Mouse (Mus musculus) cerebellum, adult 9-10 months (tissue): ENCODE data around the gene Tspan4.

ENCODE experiments used
- DNase-seq: peaks from one replicate; pipeline ENCODE4 v3.0.0; 2022

Gene Tspan4

DNA sequence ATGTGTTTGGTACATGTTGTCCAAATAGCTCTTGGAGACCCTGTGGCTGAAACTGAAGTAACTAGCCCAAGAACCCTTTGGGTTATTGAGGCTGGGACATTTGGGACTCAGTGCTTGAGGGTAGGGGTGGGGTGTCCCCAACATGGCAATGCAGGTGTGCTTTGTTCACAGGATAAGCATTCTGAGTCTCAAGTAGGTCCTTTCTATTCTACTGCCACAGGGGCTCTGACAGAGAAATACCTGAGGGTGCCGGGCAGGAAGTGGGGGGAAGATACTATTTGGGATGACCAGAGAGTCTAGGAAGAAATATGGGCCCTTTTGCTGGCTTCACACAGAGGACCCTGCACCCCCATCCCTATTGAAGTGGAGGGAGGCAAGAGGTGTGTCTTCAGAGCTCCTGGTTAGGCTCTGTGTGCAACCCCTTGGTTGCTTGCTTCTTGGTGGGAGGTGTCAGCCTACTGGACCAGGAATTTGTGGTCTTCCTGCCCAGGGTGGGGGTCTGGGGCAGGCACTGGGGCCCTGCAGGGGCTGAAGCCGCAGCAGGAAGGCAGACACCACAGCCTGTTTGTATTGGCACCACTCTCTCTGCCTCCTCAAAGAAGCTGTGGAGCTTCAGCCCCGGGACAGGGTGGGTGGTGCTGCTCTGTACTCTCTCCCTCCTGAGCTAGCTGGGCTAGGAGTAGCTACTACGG, 2.7 kb downstream of the Tspan4 start:
- no peak for DNase-seq

DNA sequence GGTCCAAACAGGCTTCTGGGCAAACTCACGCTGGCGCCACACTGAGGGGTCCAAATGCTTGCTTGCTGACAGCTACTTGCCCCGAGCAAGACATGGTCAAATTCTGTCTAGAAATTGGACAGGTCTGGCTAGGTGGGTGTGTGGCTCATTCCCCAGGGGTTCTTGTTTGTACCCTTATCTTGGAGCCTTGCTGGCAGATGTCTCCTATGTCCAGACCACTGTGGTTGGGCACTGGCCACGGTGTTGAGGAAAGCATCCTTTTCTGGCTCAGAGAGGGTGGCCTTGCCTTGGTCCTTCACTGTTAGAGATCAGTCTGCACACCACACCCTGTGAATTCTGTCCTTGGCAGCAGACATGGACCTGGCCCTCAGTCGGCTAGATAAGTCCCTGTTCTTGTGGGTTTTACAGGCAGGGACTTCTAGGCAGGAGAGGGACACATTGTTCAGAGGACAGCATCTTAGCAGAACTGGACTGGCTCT, 3.3 kb downstream of the Tspan4 start:
- no peak for DNase-seq

DNA sequence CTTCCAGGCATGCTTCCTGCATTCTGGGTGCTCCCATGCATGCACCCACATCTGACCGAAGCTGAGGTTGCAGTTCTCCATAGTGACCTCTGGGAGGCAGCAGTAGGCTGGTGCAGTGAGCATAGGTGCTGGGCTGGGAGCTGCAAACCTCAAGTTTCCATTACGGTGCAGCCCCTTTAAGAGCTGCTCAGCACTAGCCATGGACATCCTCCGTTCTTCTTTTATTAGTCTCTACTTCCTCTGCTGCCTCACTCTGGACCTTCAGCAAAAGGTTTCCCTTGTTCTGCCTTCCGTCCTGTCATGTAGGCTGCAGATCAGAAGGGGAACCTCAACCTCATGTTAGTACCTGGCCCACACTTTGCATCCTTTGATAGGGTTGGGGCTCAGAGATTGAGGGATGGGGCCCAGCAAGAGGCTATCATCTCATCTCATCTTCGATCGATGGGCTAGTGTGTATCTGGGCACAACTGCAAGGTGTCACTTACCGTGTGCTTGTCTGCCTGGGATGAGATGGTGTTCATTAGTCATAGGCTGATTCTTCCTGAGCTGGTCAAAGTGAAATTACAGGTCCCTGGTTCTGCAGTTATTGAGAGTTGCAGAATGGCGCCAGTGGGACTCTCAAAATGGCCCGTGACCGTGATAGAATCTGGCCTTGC, 5.9 kb downstream of the Tspan4 start:
- peak; percentile 94 for DNase-seq

DNA sequence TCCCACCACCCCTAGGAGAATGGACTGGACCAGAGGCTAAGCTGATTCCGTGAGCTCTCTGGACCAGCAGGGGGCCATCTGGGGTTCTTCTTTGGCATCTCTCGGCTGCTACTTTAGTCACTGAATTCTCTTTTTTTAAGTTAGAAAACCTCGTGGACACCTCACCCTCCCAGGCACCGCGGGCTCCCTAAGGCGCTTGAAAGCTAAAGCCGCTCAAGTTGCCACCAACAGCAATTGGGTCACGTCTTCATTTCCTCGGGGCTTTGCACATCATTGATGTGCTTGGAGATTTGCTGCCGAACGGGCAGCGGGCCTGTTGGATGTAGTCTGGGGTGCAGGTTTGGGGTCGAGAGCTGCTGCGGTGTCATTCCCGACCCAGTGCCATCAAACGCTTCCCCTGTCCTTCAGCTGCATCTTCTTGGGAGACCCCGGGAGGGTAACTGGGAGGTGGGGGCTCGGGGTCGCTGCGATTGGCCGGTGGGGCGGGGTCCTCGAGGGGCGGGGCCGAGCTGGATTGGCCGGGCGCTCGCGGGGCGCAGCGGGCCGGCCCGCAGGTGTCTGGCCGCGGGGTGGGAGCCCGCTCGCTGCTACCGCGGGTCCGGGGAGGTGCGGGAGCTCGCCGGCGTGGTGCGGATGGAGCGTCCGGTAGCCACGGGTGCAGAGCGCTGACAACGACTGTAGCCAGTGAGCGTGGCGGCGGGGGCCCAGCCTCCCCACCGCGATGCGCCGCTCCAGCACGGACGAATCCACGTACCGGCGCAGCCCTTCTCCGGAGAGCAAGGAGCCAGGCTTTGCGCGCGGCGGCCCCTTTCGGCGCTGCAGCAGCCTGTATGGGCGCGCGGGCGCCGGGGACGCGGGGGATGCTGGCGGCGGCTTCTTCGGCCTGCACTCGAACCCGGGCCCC, 6.7 kb downstream of the Tspan4 start:
- DNase-seq: peak; percentile 85

DNA sequence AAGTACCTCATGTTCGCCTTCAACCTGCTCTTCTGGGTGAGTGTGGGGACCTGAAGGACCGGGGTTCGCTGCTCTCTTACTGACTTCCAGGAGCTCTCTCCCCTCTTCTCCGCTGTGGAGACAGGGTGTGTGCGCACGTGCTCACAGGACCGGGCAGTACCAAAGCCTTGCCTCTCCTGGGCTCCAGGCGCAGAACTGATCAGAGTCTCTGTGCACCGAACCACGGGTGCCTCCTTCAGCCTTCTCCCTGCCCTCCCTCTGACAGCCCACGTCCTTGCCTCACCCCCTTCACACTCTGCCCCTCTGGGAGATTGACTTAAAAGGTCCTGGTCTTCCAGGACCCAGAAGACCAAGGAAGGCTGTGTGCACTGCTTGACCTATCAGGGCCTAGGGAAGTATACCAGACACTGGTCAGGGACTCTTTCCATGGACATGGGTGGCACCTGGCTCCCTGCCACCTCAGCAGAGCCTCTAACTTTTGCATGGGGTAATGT, 7.5 kb downstream of the Tspan4 start:
- no peak for DNase-seq

DNA sequence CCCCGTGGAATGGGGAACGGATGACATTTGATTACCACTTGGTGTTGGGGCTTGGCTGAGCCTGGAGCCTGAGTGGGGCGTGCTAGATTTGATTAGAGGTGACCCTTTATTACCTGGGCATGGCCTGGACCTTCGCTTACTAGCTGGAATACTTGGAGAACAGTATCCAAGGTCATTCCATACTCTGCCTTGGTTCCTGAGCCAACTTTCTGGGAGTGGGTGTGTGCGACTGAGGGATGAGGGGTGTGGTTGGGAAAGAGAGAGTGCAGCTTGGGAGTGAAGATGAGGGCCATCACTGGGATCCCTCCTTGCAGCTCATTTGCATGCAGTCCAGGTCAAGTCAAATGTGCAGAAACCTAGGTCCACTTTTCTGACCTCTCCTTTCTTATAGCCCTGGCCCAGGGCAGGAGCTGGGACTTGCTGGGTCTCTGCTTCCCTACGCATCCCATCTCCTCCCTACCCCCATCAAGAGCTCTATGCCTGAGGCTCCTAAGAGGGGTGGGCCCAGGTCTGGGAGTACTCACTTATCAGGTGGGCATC, 8.1 kb downstream of the Tspan4 start:
- DNase-seq: no peak

DNA sequence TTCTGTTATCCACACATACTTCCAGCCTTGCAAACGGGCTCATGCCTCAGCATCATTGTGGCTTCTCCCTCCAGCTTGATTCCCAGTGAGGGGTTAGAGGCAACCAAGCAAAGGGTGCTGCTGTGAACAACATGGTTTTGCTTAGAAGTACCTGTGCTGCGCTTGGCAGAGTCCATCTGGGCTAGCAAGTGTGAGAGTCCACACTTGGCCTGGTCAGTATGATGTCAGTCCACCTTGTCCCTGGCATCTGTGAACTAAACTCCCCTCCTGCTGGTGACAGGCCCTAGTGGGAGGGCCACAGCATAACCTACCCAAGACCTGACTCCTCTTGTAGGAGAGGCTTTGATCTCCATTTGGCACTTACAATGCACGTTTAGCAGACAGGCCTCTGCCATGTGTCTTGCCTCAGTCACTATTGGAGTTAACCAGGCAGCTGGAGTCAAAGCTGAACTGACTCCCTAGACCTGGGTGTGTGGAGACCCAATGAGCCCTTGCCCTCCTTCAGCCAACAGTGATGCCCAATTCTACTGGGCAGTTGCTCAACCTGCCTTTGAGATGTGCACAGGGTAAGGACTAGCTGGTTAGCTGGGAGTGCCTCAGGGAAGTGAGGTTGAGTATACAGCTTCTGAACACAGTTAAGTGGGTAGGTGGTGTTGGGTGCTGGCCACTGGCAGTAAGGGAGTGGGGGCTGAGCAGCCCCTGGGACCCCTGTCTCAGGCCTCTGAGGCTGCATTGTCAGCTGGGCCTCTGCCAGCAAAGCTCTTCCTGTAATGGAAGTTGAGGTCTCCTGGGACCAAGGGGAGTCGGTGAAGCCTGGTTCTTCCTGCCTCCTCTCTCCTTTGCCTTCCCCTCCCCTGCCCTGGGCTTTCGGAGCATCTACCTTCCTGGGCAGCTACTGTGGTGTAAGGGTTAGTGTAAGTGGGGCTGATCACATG, 9.4 kb downstream of the Tspan4 start:
- DNase-seq: no peak

DNA sequence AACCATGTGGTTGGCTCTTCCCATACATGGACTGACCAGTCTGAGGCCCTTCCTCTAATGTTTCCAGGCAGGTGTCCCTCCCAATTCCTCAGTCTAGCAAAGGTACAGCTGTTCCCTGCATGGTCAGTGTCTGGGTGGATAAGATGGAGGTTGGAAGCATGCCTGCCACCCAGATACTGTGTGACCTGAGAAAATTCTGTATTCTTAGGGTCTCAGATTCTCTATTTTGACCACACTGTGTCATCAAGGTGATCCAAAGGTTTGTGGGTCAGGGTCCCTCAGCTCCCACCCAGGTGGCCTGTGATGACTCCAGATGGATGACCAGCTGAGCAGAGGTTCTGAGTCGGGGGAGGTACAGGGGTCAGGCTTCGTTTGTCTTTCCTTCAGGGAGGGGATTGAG, 10.1 kb downstream of the Tspan4 start:
- DNase-seq: no peak

DNA sequence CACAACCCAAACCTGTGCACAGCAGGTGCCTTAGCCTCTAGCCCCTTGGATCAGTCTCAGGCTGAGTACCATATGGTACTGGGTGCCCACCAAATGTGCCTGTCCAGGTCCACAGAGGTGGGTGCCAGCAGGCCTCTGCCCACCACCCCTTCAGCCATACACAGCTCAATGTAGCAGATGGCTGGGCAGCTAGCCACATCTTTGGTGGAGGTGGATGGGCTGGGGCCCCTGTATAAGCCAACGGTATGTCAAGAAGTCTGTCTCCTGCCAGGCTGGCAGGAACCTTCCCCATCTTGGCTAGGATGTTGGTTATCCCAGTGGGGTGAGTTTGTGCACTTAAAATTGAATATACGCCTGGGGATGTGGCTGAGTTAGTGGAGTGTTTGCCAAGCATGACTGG, 10.6 kb downstream of the Tspan4 start:
- DNase-seq: peak; percentile 99

DNA sequence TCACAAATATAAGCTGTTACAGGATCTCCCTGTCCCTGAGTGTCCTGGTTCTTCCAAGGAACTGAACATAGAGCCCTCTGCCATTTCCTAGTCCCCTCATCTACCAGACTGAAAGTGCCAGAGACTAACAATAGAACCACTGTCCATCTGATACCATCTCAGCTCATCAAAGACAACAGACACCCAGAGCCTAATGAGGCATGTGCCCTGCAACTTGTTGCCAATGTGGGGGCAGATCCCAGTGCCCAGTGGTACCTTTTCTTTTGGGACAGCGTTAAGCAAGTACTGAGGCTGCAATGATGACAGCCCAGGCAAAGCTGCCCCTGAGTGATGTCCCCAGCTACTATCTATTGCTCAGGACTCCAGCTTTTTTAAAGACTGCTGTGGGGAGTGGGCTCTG, 11.2 kb downstream of the Tspan4 start:
- DNase-seq: no peak

DNA sequence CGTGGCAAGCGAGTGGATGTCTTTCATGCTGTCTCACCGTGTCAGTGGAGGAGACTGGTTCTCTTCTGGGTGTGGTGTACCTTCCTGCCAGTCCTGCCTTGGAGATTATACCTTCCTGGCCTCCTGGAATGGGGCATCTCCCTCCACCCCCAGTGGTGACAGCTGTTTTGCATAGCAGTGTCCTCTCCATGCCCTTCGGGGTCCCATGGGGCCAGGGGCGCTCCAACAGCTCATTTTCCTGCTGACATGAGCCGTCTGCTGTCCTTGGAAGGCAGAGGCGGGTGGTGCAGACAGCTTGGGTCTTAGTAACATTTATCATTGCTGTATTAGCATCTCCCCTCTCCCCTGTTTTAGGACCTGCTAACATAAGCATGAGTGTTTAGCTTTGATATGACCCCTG, 12.1 kb downstream of the Tspan4 start:
- DNase-seq: no peak

DNA sequence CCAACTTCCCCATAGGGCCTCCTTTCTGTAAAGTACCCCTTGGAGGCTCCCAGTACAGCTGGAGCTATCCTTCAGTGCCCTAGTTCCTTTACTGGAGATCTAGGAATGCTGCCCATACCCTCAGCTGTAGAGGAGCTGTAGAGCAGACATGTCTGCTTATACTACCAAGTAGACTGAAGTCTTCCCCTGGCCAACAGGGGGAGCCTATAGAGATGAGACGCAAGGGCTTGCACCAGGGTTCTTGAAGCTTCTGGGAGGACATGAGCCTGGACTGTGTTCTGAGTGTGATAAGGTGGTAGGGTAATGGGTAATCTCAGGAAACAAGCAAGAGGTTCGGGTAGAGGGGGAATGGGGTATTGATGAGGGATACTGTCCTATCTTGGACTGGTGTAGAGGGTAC, 16.1 kb downstream of the Tspan4 start:
- DNase-seq: no peak

DNA sequence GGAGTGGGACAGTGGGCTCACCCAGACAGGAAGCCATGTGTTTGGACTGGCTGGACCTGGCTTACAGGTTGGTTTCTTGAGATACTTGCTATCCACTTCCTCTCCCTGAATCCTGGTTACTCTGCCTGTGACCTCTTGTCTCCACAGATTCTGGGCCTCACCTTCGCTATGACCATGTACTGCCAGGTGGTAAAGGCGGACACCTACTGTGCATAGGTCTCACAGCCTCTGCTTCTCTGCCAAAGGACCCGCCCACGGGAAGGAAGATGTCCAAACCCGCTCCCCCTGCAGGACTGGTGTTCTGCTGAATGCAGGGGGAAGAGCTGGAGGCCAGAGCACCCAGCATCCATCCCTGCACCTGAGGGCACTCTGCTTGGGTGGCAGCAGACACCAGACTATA, 17.7 kb downstream of the Tspan4 start:
- DNase-seq: peak; percentile 77

DNA sequence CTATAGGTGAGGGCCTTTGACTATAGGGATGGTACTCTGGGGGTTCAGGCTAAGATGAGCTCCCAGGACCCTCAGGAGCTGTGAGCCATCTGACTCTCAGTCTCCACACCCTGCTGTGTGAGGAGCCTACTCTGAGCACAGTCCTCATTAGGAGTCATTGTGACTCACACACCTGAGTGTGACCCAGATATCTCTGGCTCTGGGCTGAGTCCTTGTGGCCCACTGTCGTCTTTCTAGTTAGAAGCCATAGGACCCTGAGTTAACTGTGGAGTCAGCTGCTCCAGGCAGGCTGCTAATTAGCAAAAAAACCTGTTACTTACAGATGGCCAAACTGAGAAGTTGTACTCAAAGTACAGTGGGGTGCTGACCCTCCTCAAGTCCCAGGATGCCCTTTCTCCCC, 18.7 kb downstream of the Tspan4 start:
- DNase-seq: no peak

DNA sequence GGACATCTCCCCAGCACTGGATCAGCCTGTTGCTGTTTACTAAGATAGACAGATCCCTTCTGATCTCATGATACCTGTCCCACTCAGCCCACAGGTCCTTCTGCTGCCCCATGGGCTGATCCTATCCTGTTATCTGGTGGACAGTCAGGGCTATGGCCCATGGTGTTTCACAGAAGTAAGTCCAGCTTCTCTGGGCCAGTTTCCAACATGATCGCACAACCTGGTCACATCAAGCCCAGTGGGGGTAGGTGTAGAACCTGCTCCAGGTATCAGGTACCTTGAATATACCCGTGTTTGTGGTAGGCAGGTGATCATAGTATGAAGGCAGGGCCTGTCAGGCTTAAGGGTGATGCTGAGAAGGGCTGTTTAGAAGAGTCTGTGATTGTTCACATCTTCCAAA, 20.3 kb downstream of the Tspan4 start:
- peak; percentile 60 for DNase-seq

DNA sequence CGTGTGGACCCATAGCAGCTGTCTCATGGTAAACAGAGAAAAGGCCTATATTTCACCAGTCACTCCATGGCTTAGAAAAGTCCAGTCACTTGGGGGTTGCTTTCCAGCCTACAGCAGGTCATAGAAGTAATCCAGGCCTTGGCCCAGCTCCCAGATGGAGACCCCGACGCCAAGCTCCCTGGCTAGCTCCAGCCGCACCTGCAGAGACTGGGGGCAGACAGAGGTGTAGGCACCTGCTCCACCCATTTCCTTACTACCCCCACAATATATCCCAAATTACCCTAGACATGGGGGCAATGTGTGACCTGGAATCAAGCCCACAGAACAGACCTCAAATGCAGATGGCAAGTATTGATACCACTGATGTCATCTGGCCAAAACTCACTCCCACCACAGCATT, 20.9 kb downstream of the Tspan4 start:
- DNase-seq: peak; percentile 57

DNA sequence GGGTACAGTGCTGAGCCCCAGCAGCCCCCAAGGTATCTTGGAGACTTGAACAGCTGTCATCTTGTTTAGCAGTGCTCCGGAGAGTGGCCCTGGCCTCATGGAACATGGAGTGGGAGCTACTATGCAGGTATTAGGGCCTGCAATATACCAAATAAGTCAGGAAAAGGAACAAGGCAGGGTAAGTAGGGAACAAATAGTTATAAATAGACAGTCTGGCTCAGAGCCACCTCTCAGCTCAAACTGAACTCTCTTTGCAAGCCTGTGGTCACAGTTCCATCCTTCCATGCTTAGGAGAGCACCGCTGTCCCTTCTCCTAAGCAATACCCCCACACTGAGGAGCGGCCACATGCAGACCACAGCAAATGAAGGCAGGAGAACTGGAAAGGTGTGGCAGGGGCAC, 22.6 kb downstream of the Tspan4 start:
- DNase-seq: peak; percentile 58

DNA sequence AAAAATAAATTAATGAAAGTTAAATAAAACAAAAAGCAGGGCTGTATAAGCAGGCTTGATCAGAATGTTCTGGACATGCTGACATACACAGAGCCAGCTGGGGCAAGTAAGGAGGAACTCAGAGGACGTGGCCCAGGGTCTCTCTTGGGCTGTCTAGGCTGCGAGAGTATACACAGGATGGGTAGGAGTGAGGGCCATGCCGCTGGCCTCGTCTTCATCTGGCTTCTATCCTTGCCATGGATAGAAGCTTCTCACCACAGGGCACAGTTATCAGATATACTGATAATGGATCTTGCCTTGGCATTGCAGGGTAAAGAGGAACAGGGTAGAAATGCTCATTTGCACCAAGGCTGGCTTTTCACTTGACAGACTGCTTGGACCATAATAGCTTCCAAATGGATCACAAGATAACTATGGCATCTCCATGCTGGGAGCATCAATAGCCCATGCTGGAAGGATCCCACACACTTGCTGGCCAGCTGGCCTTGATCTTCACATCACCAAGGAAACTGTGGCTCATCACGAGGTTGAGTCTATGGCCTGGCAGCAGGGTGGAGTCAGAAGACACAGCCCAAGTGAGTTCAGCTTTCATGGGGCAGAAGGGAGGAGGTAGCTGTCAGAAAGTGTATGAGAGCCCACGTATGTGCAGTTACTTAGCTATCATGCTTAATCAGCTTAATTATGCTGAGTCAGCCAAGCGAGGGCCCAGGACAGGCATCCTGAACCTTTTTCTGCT, 26.9 kb downstream of the Tspan4 start:
- no peak for DNase-seq

DNA sequence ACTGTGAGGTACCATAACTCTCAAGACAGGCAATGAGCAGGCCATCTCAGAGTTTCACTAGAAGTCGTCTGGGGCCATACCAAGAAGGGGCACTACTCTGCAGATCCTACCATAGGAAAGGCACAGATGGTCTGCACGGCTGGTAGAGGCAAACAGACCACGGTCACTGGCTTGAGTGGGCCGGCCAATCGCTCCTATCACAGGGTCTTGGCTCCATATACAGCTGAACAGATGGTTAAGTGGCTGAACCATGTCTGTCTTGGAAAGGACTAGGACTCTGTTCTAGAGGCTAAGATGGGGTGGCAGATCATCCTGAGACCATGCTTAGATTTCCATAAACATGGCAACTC, 27.5 kb downstream of the Tspan4 start:
- peak; percentile 90 for DNase-seq

DNA sequence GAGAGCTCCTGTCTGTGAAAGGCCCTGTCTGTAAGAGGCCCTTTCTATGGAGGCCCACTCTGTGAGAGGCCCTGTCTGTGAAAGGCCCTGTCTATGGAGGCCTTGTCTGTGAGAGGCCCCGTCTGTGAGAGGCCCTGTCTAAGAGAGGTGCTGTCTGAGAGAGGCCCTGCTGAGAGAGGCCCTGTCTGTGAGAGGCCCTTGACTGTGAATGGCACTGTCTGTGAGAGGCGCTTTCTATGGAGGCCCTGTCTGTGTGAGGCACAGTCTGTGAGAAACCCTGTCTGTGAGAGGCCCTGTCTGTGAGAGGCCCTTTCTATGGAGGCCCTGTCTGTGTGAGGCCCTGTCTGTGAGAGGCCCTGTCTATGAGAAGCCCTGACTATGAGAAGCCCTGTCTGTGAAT, 31.2 kb downstream of the Tspan4 start:
- DNase-seq: no peak

DNA sequence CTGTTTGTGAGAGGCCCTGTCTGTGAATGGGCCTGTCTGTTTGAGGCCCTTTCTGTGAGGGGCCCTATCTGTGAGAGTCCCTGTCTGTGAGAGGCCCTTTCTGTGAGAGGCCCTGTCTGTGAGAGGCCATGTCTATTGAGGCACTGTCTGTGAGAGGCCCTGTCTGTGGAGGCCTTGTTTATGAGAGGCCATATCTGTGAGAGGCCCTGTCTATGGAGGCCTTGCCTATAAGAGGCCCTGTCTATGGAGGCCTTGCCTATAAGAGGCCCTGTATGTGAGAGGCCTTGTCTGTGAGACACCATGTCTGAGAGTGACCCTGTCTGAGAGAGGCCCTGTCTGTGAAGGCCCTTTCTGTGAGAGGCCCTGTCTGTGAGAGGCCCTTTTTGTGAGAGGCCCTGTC, 33.1 kb downstream of the Tspan4 start:
- no peak for DNase-seq

DNA sequence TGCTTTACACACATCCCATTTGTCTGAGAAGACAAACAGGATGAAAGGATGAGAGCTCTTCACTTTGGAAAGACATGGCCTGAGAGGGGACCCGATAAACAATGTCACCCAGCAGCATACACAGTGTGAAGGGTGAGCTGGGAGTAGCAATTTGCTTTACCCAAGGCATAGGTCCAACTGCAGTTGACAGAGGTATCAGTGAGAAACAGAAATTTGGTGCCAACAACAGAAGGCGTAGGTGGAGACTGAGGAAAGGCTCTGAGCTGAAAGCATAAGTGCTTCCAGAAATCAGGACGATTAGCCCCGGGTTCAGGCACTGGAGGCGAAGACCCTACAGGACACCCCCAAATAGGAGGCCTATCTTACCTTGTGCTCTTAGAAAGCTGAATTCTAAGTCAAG, 35.2 kb downstream of the Tspan4 start:
- peak; percentile 81 for DNase-seq
